Mouse (Mus musculus) C2C12 (cell line): ENCODE measurements around the gene Tectb. TPM values are rescaled to one million over a fixed set of nuclear protein-coding genes. Genes with fewer than 3 reads are reported as not detected.

Experiments used
- H3K27me3 ChIP-seq: one replicate; pipeline ENCODE4 v1.6.1; 2011; ENCODE audit not compliant: control insufficient read depth, insufficient read depth, insufficient read length
- H3K36me3 ChIP-seq: one replicate; pipeline ENCODE4 v1.6.1; 2011; ENCODE audit not compliant: control insufficient read depth, insufficient read depth
- H3K4me3 ChIP-seq: one replicate; pipeline ENCODE4 v1.5.1; 2011; ENCODE audit warnings: mild to moderate bottlenecking, control low read depth; ENCODE audit not compliant: poor library complexity, insufficient read depth, severe bottlenecking
- H3K79me2 ChIP-seq: one replicate; pipeline ENCODE4 v1.6.1; 2011; ENCODE audit not compliant: control insufficient read depth, insufficient read depth
- H3K79me3 ChIP-seq: one replicate; pipeline ENCODE4 v1.6.1; 2011; ENCODE audit warnings: low read depth, control low read depth
- H3ac ChIP-seq: one replicate; pipeline ENCODE3; 2011; ENCODE audit warnings: low read depth; ENCODE audit not compliant: control insufficient read depth, insufficient read length
- CEBPB ChIP-seq: IDR thresholded peaks from one replicate; pipeline ENCODE4 v1.6.1; 2011; ENCODE audit warnings: low read depth, mild to moderate bottlenecking, control low read depth, moderate library complexity
- CTCF ChIP-seq: IDR thresholded peaks from one replicate; pipeline ENCODE4 v1.5.1; 2011; ENCODE audit not compliant: control insufficient read depth, insufficient read depth, insufficient read length
- FOSL1 ChIP-seq: IDR thresholded peaks from one replicate; pipeline ENCODE4 v1.8.0; 2011; ENCODE audit warnings: mild to moderate bottlenecking, low read length; ENCODE audit not compliant: poor library complexity, insufficient read depth, severe bottlenecking
- MAX ChIP-seq: IDR thresholded peaks from one replicate; pipeline ENCODE4 v1.6.1; 2011; ENCODE audit warnings: mild to moderate bottlenecking, control low read depth
- MYOD1 ChIP-seq: IDR thresholded peaks from one replicate; pipeline ENCODE4 v1.6.1; 2011; ENCODE audit warnings: low read depth; ENCODE audit not compliant: control insufficient read depth, insufficient read length
- MYOG ChIP-seq: IDR thresholded peaks from one replicate; pipeline ENCODE4 v1.6.1; 2011; ENCODE audit not compliant: control insufficient read depth, insufficient read length; ENCODE audit errors: extremely low read depth
- USF1 ChIP-seq: IDR thresholded peaks from one replicate; pipeline ENCODE4 v1.6.1; 2011; ENCODE audit warnings: low read depth, mild to moderate bottlenecking, control low read depth, moderate library complexity
- polyA plus RNA-seq: library from polyadenylated mRNA; unstranded; fragments of >200 nt; fragmentation: generic; extraction: Trizol; gene quantifications from one replicate; pipeline ENCODE4 v1.2.1, GENCODE M21; 2012; ENCODE audit warnings: missing spikeins

Gene Tectb
- polyA plus RNA-seq, 1 experiment: not detected

GRCm38 (mm10) chr19:55158606-55159005, 21.9 kb upstream of the Tectb start:
- no peaks in the 10 kb centered on the region for H3K36me3 ChIP-seq
- H3K4me3 ChIP-seq: no peak overlapping the region
- no peaks in the 10 kb centered on the region for H3K79me2 ChIP-seq
- no peaks in the 10 kb centered on the region for H3K79me3 ChIP-seq
- TF ChIP-seq MYOD1 (no peak), MYOG (no peak), CTCF (no peak), FOSL1 (no peak), USF1 (no peak), CEBPB (no peak), MAX (no peak)
- no peak overlapping the region for H3ac ChIP-seq
- H3K27me3 ChIP-seq: peaks cover 6% of the 10 kb centered on the region

DNA sequence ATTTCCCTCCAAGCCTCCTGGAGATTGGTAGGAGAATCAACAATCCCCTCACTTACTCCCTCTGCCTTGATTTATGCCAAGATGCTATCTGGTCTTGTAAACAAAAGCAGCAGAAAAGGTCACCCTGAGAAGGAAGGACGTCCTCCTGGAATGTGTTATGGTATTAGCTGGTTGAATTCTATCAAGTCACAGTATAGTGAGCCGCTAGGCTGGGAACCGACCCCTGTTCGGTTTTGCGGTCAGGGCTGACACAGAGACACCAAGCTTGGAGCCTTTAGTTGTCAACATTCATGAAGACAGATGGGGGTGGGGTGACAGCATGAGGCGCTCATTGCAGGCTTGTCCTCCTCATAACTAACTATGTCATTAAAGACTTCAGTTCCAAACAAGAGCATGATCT, 20.7 kb upstream of the Tectb start:
- H3K27me3 ChIP-seq: peaks cover 11% of the 10 kb centered on the region
- H3ac ChIP-seq: no peak overlapping the region
- no peak overlapping the region for H3K4me3 ChIP-seq
- H3K79me3 ChIP-seq: no peaks in the 10 kb centered on the region
- H3K79me2 ChIP-seq: no peaks in the 10 kb centered on the region
- no peaks in the 10 kb centered on the region for H3K36me3 ChIP-seq
- TF ChIP-seq FOSL1 (no peak), MYOG (no peak)

DNA sequence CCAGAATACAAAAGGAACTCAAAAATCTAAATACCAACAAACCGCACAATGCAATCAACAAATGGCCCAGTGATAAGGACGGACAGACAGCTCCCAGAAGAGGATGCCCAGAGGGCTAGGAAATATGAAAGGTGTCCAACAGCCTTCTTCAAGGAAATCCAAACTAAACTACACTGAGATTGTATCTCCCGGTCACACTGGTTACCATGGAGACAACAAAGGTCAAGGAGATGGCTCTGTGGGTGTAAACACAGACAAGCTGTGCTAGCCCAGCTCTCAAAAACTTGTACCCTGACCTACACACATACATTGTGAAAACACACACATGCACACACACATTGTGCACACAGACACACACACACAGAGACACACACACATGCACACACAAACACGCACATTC, 18.3 kb upstream of the Tectb start:
- TF ChIP-seq USF1: no peak
- TF ChIP-seq FOSL1: no peak
- no peak for TF ChIP-seq MYOG
- TF ChIP-seq CEBPB: no peak
- no peak for TF ChIP-seq MAX
- no peak for TF ChIP-seq MYOD1
- no peak for TF ChIP-seq CTCF
- H3K36me3 ChIP-seq: no peaks in the 10 kb centered on the region
- no peaks in the 10 kb centered on the region for H3K79me3 ChIP-seq
- H3K27me3 ChIP-seq: peaks cover 11% of the 10 kb centered on the region
- H3K79me2 ChIP-seq: no peaks in the 10 kb centered on the region
- H3K4me3 ChIP-seq: no peak overlapping the region
- no peak overlapping the region for H3ac ChIP-seq

DNA sequence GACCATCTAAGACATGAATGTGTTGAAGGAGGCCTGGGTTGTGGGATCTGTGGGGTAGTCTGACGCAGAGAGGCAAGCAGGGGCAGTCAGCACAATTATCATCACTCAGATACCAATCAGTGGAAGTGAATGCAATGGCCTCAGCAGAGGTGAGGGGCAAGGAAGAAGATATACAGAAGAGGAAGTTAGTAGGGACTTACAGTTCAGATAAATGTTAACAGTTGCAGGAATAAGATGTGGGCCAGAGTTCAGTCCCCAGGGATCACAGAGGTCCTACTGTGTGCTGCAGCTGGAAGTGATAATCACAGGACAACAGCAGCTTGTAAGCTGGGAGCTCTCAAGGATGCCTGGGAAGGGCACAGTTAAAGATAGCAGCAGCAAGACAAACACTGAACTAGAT, 16.4 kb upstream of the Tectb start:
- Histone ChIP-seq H3K4me3 (no peak overlapping the region), H3K79me2 (no peaks in the 10 kb centered on the region), H3ac (no peak overlapping the region), H3K27me3 (peaks cover 11% of the 10 kb centered on the region), H3K79me3 (no peaks in the 10 kb centered on the region), H3K36me3 (no peaks in the 10 kb centered on the region)
- no peak for TF ChIP-seq FOSL1
- TF ChIP-seq MYOG: no peak
- no peak for TF ChIP-seq CEBPB
- TF ChIP-seq MYOD1: no peak
- TF ChIP-seq CTCF: no peak
- TF ChIP-seq MAX: no peak
- no peak for TF ChIP-seq USF1

- TF ChIP-seq MAX (no peak), USF1 (no peak), FOSL1 (no peak), MYOD1 (no peak), CEBPB (no peak), MYOG (no peak), CTCF (no peak)
- no peaks in the 10 kb centered on the region for H3K79me2 ChIP-seq
- H3K79me3 ChIP-seq: no peaks in the 10 kb centered on the region
- H3ac ChIP-seq: no peak overlapping the region
- H3K27me3 ChIP-seq: peaks cover 6% of the 10 kb centered on the region
- no peak overlapping the region for H3K4me3 ChIP-seq
- no peaks in the 10 kb centered on the region for H3K36me3 ChIP-seq
Measured at GRCm38 (mm10) chr19:55165183-55165865, 15.2 kb upstream of the Tectb start.

GRCm38 (mm10) chr19:55165954-55166353, 14.6 kb upstream of the Tectb start:
- Histone ChIP-seq H3ac (no peak overlapping the region), H3K79me2 (no peaks in the 10 kb centered on the region), H3K4me3 (no peak overlapping the region), H3K36me3 (no peaks in the 10 kb centered on the region), H3K27me3 (peaks cover 6% of the 10 kb centered on the region), H3K79me3 (no peaks in the 10 kb centered on the region)
- TF ChIP-seq CTCF (no peak), CEBPB (no peak), MAX (no peak), FOSL1 (no peak), USF1 (no peak), MYOG (no peak), MYOD1 (no peak)
